Mouse (Mus musculus) megakaryocyte, adult 5-6 weeks (primary cell): ENCODE measurements around the gene Kdm4c. TPM values are rescaled to one million over a fixed set of nuclear protein-coding genes. Genes with fewer than 3 reads are reported as not detected.
"Not testable (repeated sequence)": the region's sequence is repeated elsewhere in the genome, so short reads cannot be mapped to it uniquely, and the experiment has no call there.

ENCODE experiments used
- ATAC-seq: 2 replicates; pipeline ENCODE4 v1.8.0; 2016; ENCODE audit warnings: mild to moderate bottlenecking, inconsistent platforms; ENCODE audit not compliant: poor library complexity, severe bottlenecking
- total RNA-seq, 2 experiments: library from RNA; stranded (forward) in 1 of 2; stranded (reverse) in 1 of 2; fragments of 153-499, 151-499 nt in 1 of 2; fragments of 221-1000, 200-1000 nt in 1 of 2; gene quantifications; 2 replicates each; pipeline versions ENCODE4 v1.2.3 to v1.2.4; 2015 to 2017

Kdm4c gene
- total RNA-seq, 2 experiments from 2014 or later: 20.4 to 29.7 TPM

DNA sequence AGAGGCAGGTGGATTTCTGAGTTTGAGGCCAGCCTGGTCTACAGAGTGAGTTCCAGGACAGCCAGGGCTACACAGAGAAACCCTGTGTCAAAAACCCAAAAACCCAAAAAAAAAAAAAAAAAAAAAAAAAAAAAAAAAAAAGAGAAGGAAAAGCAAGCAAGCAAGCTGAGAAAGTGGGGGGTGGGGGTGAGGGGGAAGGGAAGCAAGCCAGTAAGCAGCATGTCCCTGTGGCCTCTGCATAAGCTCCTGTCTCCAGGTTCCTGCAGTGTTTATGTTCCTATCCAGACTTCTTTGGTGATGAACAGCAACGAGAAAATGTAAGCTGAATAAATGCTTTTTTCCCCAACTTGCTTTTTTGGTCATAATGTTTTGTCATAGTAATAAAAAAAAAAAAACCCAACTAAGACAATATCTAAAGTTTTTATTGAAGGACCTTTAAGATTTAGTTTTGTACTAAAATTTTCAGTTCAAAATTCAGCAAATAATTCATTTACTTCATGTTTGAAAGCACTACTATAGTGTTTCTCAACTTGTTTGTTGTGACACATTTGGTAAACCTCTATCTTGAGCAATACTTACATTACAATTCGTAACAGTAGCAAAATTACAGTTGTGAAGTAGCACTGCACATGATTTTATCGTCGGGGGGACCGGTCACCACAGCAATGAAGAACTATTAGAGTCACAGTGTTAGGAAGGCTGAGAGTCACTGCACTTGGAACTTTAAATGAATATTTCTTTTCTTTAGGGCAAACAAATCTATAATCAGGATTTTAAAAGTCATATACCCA, 63.2 kb downstream of the Kdm4c start:
- peak; percentile 88 for ATAC-seq

DNA sequence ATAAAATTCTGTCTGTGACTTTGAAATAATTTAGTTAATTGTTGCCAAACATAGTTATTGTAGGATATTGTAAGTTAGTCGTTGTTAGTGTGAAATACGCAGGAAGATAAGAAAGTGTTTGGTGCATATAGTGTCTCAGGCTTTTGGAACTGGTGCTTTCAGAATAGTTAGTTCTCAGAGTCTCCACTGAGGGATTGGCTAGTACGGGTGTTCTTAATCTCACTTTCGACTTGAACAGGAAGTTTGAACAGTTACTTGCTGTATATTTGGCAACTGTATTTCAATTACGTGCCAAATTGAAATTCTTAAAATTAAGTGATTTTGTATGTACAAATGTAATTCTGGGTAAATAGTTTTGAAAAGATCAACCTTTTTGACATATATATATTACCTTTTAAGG, 68.8 kb downstream of the Kdm4c start:
- peak; percentile 62 for ATAC-seq

DNA sequence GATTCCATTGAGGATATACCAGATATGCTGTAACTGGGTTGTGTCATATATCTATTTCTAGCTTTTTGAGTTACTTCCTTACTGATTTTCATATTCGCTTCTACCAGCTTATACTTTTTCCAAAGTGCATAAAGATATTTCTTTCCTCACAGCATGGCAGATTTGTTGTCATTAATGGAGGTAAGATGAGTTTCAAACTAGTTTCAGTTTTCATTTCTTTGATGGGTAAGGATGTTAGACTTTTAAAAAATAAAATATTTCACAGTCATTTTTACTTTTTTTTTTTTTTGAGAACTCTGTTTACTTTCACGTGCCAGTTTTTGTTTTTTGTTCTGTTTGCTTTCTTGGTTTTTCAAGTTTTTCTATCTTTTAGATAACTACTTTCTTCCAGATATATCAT, 70.6 kb downstream of the Kdm4c start:
- ATAC-seq: no peak

DNA sequence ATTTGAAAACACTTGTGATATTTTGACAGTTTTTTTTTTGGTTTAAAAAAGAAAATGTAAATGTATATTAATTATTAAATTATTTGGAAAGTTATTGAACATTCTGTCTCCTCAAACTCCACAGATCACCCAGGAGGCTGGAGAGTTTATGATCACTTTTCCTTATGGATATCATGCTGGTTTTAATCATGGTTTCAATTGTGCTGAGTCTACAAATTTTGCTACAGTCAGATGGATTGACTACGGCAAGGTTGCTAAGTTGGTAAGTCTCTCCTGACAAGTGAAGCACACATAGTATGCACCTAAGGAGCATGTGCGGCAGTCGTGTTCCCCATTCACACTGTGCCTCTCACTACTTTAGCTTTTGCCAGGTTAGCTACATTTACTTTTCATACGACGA, 73.1 kb downstream of the Kdm4c start:
- no peak for ATAC-seq

DNA sequence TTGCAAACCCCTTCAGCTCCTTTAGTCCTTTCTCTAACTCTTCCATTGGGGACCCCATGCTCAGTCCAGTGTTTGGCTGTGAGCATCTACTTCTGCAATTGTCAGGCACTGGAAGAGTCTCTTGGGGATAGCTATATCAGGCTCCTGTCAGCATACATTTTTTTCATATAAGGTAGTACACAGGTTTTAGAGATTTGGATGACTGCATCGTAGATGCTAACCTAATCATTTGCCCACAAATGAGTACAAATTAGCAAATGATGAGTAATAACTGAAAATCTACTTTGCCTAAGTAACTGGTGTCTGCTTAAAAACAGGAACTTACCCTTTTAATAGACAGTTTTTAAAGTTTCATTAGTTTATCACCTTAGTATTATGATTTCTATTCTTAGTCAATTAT, 77.0 kb downstream of the Kdm4c start:
- ATAC-seq: no peak

DNA sequence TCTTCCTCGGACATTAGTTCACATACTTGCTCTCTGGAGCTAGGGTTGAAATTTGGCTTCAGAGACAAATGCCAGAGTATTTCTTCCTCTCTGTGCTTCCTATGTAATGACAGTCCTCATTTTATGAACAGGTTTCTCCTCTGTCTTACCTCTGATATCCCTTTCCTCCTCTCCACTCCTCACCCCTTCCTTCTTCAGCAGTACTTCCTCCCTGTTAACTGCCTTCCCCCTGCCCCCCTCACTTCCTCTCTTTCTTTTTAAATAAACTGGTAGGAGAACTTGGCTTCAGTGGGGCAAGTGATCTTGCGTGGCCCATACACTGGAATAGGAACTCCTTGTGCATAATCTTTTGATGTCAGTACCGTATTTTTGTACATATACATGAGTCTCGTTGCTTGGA, 115.2 kb downstream of the Kdm4c start:
- ATAC-seq: peak; percentile 35; the same call in 1 of the 2 replicates

DNA sequence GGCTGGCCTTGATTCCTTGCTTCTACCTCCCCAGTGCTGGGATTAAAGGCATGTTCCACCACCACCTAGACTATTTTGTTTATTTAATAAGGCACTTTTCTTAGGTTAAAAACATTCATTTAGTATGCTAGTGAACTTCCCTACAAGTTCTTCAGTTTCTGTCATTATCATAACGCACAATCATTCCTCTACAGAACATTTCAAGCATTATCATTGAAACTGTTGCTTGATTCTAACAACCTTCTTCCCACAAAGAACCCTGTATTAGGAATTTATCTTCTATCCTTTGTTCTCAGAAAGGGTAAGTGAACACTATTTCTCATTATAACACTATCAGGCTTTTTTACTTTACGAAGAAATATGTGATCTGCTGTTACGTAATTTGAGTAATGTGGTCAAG, 118.0 kb downstream of the Kdm4c start:
- no peak for ATAC-seq

DNA sequence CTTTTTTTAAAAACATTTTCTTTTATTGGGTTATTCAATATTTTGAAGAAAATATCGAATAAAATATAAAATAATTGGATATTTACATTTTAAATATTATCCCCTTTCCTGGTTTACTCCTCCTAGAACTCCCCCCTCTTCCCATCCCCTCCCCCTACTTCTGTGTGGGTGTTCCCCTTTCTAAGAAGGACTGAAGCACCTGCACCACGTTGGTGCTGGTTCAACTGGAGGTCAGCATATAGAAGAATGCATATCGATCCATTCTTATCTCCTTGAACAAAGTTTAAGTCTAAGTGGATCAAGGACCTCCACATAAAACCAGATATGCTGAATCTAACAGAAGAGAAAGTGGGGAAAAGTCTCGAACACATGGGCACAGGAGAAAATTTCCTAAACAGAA, 144.3 kb downstream of the Kdm4c start:
- ATAC-seq: no peak

DNA sequence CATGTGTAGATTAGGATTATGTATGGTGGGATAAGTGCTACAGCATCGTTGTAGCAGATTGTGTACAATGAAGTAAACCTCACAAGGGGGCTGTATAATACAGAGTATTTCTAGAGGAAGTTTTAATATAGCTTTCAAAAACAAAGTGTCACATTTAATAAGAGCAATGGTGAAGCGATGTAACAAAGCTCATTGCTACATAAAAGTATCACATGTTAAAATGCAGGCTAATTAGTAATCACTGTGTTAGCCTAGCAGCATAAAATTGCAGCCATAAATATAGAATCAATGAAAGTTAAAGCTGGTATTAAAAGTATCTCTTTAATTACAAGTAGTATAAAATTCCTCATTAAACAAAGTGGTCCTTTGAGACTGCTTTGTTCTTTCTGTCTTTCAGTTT, 150.9 kb downstream of the Kdm4c start:
- ATAC-seq: no peak

DNA sequence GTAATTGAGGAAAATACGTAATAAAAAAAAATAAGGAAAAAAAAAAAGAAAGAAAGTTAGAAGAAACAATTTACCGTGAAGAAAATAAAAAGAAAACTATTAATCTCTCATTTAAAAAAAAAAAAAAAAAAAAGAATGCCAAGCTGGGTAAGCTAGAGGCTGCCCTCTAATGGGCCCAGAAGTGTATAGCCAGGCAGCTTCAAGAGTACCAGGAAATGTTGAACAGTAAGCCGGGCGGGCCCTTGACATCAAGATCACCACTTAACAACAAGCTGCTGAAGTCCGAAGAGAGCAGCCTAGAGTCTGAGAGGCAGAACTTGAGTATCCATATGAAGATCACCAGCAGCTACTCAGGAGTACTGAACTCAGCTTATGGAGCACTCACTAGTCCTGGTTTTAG, 154.3 kb downstream of the Kdm4c start:
- no peak for ATAC-seq

DNA sequence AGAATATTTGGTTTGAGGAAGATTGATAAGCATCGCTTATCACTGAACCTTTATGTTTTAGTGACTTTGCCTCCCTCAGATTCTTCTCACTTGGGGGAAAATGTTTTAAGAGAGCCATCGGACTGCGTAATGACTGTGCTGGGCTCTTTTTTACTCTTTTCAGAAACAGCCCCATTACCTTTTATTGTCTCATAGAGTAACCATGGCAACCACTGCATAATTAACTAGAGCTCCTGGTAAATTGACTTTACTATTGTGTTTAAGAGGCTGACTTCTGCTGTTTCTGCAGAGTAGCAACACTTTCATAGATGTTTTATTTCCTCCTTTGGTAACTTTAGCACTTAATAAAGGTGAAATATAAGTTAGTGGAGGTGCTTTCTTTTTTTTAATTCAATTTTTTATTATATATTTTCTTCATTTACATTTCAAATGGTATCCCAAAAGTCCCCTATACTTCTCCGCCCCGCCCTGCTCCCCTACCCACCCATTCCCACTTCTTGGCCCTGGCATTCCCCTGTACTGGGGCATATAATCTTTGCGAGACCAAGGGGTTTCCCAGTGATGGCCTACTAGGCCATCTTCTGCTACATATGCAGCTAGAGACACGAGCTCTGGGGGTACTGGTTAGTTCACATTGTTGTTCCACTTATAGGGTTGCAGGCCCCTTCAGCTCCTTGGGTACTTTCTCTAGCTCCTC, 159.5 kb downstream of the Kdm4c start:
- not testable (repeated sequence) for ATAC-seq

DNA sequence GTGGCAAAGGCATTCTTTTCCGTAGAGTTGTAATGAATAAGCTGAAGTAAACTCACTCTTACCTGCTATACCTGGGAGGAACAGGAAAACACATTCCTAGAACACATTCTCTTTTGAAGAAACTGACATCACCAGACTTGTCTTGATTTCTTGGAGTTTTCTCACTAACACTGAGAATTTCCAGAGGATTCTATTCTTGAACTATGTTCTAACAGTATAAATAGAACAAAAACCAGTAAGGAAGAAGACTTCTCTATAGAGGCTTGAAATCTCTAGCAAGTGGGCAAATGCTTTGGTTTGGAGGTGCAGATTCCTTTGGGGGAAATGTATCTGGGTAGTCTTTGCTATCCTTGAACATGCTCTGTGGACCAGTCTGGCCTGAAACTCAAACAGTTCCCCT, 166.4 kb downstream of the Kdm4c start:
- ATAC-seq: no peak

DNA sequence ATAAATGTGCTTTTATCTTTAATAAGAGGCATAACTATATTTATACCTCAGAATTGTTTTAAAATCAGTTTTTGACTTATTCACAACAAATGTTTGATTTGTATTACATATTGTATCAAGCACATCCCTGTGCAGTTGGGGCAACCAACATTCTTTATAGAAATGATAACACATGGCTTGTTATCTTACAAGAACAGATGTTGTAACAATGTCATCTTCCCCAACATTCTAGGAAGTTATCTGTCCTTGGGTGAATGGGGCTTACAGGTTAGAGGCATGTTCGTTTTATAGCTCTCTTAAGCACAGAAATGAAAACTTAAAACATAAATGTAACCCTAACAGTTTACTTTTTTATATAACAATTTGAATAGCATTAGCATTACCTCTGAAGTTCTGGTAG, 177.5 kb downstream of the Kdm4c start:
- no peak for ATAC-seq

Other genes starting within 250 kb of the Kdm4c start
- gene Frmd3, start 229.1 kb upstream of the Kdm4c start, total RNA-seq (2015): not detected in 2 replicates
- gene Frmd3, start 229.1 kb upstream of the Kdm4c start, total RNA-seq (2017): not detected in 2 replicates